Mouse (Mus musculus) pancreas, adult 10 weeks (tissue): ENCODE results near the gene Wasf1. TPM values are rescaled to one million over a fixed set of nuclear protein-coding genes. Genes with fewer than 3 reads are reported as not detected.

Experiments
- polyA plus RNA-seq: library from polyadenylated mRNA; stranded (reverse); fragments of 350-450 nt; fragmentation: Illumina TruSeq; extraction: RNeasy Lipid Tissue Mini Kit (QIAGEN cat#74804); gene quantifications from one replicate; pipeline ENCODE4 v1.2.3, GENCODE M21; 2015; ENCODE audit warnings: low read depth, low replicate concordance; ENCODE audit not compliant: insufficient read depth

Wasf1 gene
- 0.31 TPM for polyA plus RNA-seq

GRCm38 (mm10) chr10:40882831-40883643 lies at the start of gene Wasf1, which contains the start of gene Cdc40:
Gene Wasf1, plus strand, starts transcription at chr10:40883475.
Gene Cdc40, minus strand, starts transcription at chr10:40883311.

Other genes starting within 250 kb of the Wasf1 start
- gene Mettl24, start 200.2 kb upstream of the Wasf1 start, polyA plus RNA-seq: 0.55 TPM
- 3.7 TPM for gene Cdc40, start 164 bp upstream of the Wasf1 start, polyA plus RNA-seq
- gene Gpr6, start 188.8 kb downstream of the Wasf1 start, polyA plus RNA-seq: not detected